Mouse (Mus musculus): ENCODE measurements around the gene Rps12-ps3.
A peak's percentile ranks its signal among the peaks of the same experiment; 100 is the strongest.

Gene Rps12-ps3

DNA sequence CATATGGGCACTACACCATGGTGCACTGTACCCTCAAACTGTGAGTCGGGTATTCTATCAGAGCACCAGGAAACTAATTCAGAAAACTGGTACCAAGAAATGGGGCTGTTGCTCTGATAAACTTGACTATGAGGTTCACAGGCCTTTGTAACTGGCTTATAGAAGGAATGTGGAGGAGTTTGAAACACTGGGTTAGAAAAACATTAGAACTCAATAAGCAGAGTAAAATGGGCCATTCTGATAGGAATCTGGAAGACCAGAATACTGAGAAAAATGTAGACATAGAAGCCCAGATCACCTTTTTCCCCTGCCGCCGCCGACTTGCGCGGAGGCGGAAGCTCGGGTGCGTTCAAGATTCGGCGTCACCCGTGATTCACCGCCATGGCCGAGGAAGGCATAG lies at the start of gene Rps12-ps3:
Gene Rps12-ps3 (plus strand): TSS at position 301 of the 400 bp plus-strand sequence.
- no peak for DNase-seq

DNA sequence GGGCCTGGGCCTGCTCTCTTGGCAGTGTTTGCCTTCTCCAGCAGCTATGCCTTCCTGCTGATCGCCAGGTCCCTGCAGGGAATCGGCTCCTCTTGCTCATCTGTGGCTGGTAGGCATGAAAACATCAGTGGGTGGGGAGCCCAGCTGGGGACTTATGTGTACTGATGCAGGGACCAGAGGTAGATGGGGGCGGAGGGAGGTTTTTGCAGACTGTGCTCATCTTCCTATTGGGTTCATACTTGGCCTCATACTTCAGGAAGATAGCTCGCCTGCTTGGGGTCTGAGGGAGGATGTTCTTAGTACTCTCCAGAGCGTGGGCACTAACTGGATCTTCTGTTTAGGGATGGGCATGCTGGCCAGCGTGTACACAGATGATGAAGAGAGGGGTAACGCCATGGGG lies 48.9 kb upstream of the Rps12-ps3 start:
- DNase-seq = no peak

DNA sequence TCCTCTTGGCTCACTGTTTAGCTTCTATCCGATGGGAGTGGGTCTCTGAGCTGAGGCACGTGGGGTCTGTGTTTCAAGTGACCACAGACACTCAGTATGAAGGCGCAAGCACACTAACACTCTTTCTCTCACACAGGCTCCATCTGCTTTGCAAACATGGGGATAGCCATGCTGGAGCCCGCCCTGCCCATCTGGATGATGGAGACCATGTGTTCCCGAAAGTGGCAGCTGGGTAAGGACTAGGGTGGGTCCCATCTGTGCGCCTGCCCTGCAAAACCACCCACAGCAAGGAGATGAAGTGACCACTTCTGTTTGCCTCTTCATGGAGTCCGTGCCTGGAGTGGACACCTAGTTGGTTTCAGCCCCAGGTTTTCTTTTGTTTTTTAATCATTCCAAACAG lies 45.7 kb upstream of the Rps12-ps3 start:
- DNase-seq = no peak

DNA sequence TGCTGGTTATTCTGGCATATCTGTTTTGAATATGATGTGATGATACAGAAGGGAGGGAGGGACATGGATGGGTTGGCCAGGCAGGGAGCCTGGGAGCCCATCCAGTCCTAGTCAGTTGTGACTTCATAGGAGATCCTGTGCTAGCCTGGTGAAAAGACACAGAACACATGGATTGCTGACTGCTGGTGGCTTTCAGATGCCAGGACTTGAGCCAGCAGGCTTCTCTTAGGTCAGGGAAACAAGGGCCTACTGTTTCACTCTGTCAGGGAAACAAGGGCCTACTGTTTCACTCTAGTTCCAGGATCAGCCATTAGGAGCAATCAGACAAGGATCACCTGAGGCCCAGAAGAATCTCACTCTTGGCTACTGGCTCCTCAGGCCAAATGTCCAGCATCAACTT lies 41.2 kb upstream of the Rps12-ps3 start:
- DNase-seq = no peak

- DNase-seq = no peak
Measured at GRCm38 (mm10) chr19:59282001-59282400, 40.1 kb upstream of the Rps12-ps3 start.

- DNase-seq = no peak
Measured at GRCm38 (mm10) chr19:59289042-59289441, 33.0 kb upstream of the Rps12-ps3 start.

- no peak for DNase-seq
Measured at GRCm38 (mm10) chr19:59289811-59290210, 32.3 kb upstream of the Rps12-ps3 start.

GRCm38 (mm10) chr19:59292183-59292839 lies 29.8 kb upstream of the Rps12-ps3 start:
- no peak for DNase-seq

DNA sequence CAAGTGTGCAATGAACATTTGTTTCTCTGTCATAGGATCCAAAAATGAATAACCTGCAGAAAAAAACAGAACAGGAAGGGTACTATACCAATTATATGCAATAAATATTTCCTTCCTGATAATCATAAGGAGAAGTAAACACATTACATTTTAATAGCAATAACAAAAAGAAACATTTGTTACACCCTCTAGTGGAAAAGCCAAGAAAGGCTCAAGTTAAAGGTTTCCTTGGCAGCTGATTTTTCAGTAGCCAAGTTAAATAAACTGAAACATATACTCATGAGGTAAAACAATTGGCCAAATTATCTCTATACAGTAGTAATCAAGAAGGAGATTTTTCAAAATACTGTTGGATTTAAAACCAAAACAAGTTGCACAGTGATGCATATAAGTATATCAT lies 6.8 kb upstream of the Rps12-ps3 start:
- no peak for DNase-seq

GRCm38 (mm10) chr19:59316571-59316970 lies 5.5 kb upstream of the Rps12-ps3 start:
- DNase-seq = peak; percentile 32 to 33

- no peak for DNase-seq
Measured at GRCm38 (mm10) chr19:59330816-59331225, 8.7 kb downstream of the Rps12-ps3 start.

DNA sequence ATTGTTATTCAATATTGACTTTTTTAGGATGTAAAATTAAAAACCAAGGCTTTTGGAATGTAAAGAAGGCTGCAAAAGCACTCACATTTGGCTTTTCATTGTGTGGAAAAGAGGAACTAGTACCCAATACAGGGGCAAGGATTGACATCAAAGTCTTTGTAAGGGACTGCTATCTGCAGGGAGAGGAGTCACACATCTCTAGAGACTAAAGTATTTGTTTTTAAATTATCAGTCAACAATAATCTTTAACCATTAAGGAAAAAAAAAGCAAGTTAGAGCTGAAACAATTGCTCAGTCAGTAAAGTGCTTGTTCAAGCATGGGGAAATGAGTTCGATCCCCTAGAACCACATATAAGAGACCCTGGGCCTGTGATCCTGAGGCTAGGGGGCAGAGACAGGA lies 14.6 kb downstream of the Rps12-ps3 start:
- DNase-seq = no peak

DNA sequence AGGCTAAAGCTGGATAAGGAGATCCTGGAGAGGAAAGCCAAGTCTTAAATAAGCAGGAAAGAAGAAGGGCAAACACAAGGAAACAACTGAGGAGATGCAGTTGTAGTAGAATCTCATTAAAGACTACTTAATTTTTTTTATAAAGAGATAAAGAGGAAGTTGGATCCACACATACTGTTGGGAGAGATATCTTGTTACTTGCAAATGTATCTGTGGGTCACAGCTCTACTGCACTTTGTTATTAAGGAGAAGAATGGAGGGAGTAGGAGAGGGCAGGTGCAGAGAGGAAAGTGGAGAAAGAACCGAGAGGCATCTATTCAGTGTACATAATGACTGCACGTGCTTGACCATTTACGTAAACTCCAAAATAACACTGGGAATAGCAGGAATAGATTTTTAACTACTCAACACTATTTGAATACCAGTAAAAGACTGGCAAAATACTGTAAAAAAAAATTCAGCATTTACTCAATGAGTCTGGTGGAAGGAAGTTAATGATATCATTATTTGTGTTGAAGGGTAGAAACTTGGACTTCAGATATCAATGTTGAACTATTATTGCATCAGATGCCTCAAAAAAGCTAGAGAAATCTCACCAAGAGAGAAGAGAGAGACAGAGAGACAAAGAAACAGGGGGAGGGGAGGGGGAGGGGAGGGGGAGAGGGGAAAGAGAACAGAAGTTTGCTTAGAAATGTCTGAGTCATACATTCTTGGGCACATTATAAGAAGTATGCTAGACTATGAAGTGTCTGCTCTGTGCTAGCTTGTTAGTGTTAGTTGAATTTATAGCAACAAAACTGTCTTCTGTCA lies 16.0 kb downstream of the Rps12-ps3 start:
- no peak for DNase-seq

DNA sequence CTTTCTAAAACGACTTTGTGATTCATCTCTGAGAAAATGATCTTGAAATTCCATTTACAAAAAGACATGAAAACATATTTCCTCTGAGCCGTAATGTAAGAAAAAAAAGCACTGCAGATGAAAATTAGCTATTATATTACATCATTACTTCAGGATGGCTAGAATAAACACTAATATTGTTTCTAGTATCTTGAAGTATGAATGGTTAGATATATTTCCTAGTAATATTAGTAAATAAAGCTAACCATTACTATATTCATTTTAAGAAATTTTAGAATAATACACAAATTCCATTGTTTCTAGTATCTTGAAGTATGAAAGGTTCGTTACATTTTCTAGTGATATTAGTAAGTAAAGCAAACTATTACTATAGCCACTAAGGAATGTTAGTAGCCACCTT lies 17.8 kb downstream of the Rps12-ps3 start:
- no peak for DNase-seq

- no peak for DNase-seq
Measured at GRCm38 (mm10) chr19:59342964-59343363, 20.9 kb downstream of the Rps12-ps3 start.

GRCm38 (mm10) chr19:59344304-59344711 lies 22.2 kb downstream of the Rps12-ps3 start:
- DNase-seq = peak; percentile 37 to 39

DNA sequence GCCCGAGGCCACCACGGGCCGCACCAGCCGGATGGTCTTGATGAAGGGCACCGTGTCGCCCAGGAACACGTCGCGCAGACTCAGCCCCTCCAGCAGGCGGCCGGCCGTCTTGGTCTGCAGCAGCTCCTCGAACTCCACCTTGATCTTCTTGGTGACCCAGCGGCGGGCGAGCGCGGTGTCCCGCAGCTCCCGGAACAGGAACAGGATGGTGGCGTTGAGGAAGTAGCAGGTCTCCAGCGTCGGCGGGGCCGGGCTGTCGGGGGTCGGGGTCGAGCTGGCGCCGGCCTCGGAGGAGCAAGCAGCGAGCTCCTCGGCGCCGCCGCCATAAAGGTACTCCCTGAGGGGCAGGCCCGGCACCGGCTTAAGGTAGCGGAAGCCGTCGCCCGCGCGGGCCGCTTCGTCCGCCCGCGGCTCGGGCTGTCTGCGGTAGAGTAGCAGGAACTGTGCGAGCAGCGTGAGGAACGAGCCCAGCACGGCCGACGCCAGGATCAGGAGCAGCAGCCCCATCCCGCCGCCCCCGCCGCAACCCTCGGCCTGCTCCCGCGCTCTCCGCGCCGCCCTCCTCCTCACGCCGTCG lies 23.1 kb downstream of the Rps12-ps3 start:
- peak; percentile 67 to 71 for DNase-seq

DNA sequence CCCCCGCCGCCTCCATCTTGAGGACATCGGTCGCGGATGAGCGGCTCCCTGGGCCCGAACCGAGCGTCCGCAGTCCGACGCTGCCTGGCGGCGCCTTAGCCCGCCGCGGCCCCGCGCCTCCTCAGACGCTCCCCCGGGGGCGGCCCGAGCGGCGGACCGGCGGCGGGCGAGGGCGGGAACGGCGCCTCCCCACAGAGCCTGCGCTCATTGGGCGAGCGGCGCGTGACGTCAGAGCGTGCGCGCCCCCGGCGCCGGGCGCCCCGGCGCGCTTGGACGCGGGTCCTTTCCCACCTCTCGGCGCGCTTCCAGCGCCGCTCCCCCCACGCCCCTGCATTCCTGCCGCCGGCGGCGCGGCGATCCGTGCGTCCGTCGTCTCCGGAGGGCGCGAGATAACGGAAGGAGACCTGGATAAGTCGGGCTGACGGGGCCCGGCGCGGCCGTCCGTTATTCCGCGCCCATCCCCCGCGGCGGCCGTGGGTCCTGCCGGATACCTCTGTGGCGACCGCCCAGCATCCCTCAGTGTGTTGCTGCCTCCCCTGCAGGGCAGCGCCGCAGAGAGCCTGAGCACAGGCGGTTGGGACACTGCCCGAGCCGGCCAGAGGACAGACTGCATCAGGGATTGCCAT lies 23.7 kb downstream of the Rps12-ps3 start, which contains the start of gene Pdzd8:
Gene Pdzd8 (minus strand): TSS at position 123 of the 626 bp plus-strand sequence.
- peak; percentile 88 to 95 for DNase-seq

GRCm38 (mm10) chr19:59346325-59346724 lies 24.2 kb downstream of the Rps12-ps3 start:
- DNase-seq = no peak

GRCm38 (mm10) chr19:59349329-59349960 lies 27.4 kb downstream of the Rps12-ps3 start:
- DNase-seq = no peak

GRCm38 (mm10) chr19:59350273-59350903 lies 28.3 kb downstream of the Rps12-ps3 start:
- no peak for DNase-seq

Data from cerebellum, postnatal 14 days (tissue).